Mouse (Mus musculus) C2C12 (cell line): ENCODE measurements at regions not wholly inside any gene's neighbourhood (a gene's known extent, or its start where the extent isn't known, plus 50 kb on each side); places are given as distances from the start of the nearest gene placed in this dataset.

Experiments
- H3K27me3 ChIP-seq: one replicate; pipeline ENCODE4 v1.6.1; 2011; ENCODE audit not compliant: control insufficient read depth, insufficient read depth, insufficient read length
- H3K36me3 ChIP-seq: one replicate; pipeline ENCODE4 v1.6.1; 2011; ENCODE audit not compliant: control insufficient read depth, insufficient read depth
- H3K4me3 ChIP-seq: one replicate; pipeline ENCODE4 v1.5.1; 2011; ENCODE audit warnings: mild to moderate bottlenecking, control low read depth; ENCODE audit not compliant: poor library complexity, insufficient read depth, severe bottlenecking
- H3K79me2 ChIP-seq: one replicate; pipeline ENCODE4 v1.6.1; 2011; ENCODE audit not compliant: control insufficient read depth, insufficient read depth
- H3K79me3 ChIP-seq: one replicate; pipeline ENCODE4 v1.6.1; 2011; ENCODE audit warnings: low read depth, control low read depth
- H3ac ChIP-seq: one replicate; pipeline ENCODE3; 2011; ENCODE audit warnings: low read depth; ENCODE audit not compliant: control insufficient read depth, insufficient read length
- CEBPB ChIP-seq: IDR thresholded peaks from one replicate; pipeline ENCODE4 v1.6.1; 2011; ENCODE audit warnings: low read depth, mild to moderate bottlenecking, control low read depth, moderate library complexity
- CTCF ChIP-seq: IDR thresholded peaks from one replicate; pipeline ENCODE4 v1.5.1; 2011; ENCODE audit not compliant: control insufficient read depth, insufficient read depth, insufficient read length
- FOSL1 ChIP-seq: IDR thresholded peaks from one replicate; pipeline ENCODE4 v1.8.0; 2011; ENCODE audit warnings: mild to moderate bottlenecking, low read length; ENCODE audit not compliant: poor library complexity, insufficient read depth, severe bottlenecking
- MAX ChIP-seq: IDR thresholded peaks from one replicate; pipeline ENCODE4 v1.6.1; 2011; ENCODE audit warnings: mild to moderate bottlenecking, control low read depth
- MYOD1 ChIP-seq: IDR thresholded peaks from one replicate; pipeline ENCODE4 v1.6.1; 2011; ENCODE audit warnings: low read depth; ENCODE audit not compliant: control insufficient read depth, insufficient read length
- MYOG ChIP-seq: IDR thresholded peaks from one replicate; pipeline ENCODE4 v1.6.1; 2011; ENCODE audit not compliant: control insufficient read depth, insufficient read length; ENCODE audit errors: extremely low read depth
- USF1 ChIP-seq: IDR thresholded peaks from one replicate; pipeline ENCODE4 v1.6.1; 2011; ENCODE audit warnings: low read depth, mild to moderate bottlenecking, control low read depth, moderate library complexity

DNA sequence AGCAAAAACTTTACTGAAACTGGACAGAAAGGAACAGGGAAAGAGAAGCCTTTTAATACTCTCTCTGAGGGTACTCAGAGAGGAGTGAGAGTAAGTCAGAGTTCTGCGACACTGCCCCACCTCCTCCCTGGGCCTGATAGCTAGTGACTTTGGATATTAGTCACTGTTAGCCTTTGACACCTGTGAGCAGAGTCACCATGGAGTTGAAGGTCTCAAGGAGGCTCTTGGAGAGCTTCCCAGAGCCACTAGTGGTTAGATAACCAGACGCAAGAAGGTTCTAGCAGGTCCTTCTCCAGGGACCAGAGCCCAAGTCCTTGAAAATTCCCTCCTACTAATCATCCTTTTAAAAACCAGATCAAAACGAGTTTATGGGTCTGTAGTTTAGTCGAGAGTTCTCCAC is 94.3 kb downstream of the Brms1l start:
- TF ChIP-seq MYOG (no peak), USF1 (no peak), MYOD1 (no peak), MAX (no peak), CTCF (no peak), CEBPB (no peak), FOSL1 (no peak)
- no peak overlapping the region for H3K4me3 ChIP-seq
- H3ac ChIP-seq, result no peak overlapping the region

DNA sequence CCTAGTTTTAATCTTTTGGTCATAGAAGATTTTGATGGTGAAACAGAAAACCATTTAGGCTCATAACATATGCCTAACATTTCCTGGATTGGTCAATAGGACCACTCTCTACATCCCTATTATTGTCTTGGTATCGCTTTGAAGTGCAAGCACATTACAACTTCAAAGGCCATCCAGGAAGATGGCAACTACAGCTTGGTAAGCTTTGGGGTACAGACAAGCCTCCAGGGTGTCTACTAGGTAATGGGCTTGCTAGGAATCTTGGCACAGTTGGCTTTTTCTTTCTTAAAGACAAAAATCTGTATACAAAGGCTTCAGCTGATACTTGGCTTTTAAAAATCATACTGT is 90.8 kb downstream of the Brms1l start:
- Histone ChIP-seq H3K4me3 (no peak overlapping the region), H3K36me3 (no peaks in the 10 kb centered on the region), H3K79me3 (no peaks in the 10 kb centered on the region), H3ac (no peak overlapping the region), H3K27me3 (no peaks in the 10 kb centered on the region), H3K79me2 (no peaks in the 10 kb centered on the region)
- TF ChIP-seq FOSL1 (no peak), MYOG (no peak), CEBPB (no peak), MYOD1 (no peak), MAX (no peak), CTCF (no peak), USF1 (no peak)

More for the DNA sequence above, 94.3 kb downstream of the Brms1l start:
- H3K79me2 ChIP-seq, result no peaks in the 10 kb centered on the region
- H3K27me3 ChIP-seq, result peaks cover 6% of the 10 kb centered on the region
- H3K79me3 ChIP-seq, result no peaks in the 10 kb centered on the region
- H3K36me3 ChIP-seq, result no peaks in the 10 kb centered on the region

- no peaks in the 10 kb centered on the region for H3K79me3 ChIP-seq
- H3K79me2 ChIP-seq, result no peaks in the 10 kb centered on the region
- no peaks in the 10 kb centered on the region for H3K27me3 ChIP-seq
- TF ChIP-seq MYOG, result no peak
- no peak for TF ChIP-seq CTCF
- TF ChIP-seq FOSL1, result no peak
- TF ChIP-seq MYOD1, result no peak
- TF ChIP-seq USF1, result no peak
- TF ChIP-seq CEBPB, result no peak
- no peak for TF ChIP-seq MAX
- no peak overlapping the region for H3ac ChIP-seq
- H3K4me3 ChIP-seq, result no peak overlapping the region
- no peaks in the 10 kb centered on the region for H3K36me3 ChIP-seq
Measured at GRCm38 (mm10) chr12:55926276-55926973, 90.3 kb downstream of the Brms1l start.
